Mouse (Mus musculus): ENCODE measurements at regions not wholly inside any gene's neighbourhood (a gene's known extent, or its start where the extent isn't known, plus 50 kb on each side); places are given as distances from the start of the nearest gene placed in this dataset.

DNA sequence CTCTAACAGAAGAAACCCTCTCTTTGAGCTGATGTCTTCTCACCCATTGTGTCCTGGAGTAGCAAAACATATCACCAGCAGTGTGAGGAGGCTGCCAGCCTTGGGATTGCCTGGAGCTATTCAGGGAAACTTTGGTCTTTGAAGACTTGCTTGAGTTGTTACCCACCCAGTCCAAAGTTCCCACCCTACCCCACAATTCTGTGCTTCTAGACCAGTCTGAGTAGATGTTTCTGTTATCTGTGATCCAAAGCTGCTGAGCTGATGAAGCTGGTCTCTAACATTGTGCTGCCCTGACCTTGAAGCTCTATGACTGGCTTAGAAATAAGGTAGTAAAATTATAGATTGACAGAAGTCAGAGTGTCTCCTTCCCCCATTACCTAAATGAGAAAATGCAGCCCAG, 443.8 kb upstream of the Kdm8 start:
- DNase-seq (ENCODE audit: low read depth in 2 of 2, low spot score in 2 of 2), result no peak

DNA sequence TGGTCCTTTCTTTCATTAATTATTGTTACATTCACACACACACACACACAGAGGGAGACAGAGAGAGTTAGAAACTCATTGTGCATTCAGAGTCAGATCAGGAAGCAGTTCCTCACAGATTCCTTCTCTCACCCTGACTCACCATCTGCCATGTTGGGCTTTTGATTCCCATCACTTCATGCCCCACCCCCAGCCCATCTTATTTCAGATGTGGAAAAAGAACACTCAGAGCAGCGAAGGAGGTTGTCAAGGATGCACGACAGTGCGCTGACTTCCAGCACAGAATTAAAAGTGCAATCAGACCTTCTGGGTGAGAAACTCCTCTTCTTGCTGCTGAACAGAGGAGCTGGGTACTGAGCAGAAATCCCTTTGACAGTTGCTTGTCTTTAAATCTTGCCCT, 438.8 kb upstream of the Kdm8 start:
- no peak for DNase-seq (ENCODE audit: low read depth in 2 of 2, low spot score in 2 of 2)

DNA sequence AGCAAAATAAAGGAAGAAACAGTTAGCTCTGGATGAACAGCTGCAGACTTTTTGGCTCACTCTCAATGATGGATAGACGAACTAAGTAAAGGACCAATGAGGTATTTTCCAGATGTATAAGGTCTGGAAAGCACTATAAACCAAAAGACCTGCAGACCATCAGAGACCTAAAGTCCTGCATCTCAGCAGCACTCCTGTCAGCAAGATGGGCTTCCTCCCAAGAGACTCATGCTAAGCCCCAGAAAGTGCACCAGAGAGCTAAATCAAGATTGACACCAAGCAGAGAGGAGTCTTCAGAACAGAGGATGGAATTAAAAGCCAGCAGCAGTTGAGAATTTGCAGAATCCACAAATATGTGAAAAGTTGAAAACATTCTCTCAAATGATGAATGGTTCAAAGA, 425.2 kb upstream of the Kdm8 start:
- no peak for DNase-seq (ENCODE audit: low read depth in 2 of 2, low spot score in 2 of 2)

DNA sequence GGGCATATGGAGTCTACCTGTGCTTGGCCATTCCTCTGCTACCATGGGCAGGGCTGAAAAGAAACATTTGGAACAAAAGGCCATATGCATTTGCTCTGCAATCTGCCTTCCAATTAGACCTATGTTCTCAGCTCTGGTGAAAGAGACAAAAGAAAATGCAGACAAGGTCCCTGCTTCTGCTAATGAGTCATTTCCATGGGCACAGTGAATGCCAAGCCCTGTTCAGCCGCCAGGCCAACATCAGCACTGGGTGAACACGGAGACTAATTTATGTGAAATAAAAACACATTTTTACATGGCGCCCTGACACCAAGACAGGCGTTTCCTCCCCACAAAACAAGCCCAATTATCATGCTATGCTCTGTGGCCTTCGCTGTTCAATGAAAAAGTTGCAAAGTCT, 419.5 kb upstream of the Kdm8 start:
- no peak for DNase-seq (ENCODE audit: low read depth in 2 of 2, low spot score in 2 of 2)

DNA sequence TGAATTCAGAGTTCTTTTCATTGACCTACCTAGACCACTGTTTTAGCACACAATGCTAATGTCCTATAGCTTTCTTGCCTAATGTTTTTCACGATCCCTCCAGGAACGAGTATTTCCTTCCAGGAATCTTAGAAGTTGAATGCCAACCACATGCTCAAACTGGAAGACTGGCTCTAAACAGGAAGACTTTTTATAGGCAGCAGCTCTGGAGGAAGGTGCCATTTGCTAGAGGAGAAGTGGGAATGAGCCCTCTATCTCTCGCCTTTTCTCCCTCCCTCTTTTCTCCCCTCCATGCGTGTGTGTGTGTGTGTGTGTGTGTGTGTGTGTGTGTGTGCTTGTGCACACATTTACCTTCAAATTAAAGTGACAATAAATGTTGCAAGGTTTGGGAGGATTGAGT, 410.7 kb upstream of the Kdm8 start:
- no peak for DNase-seq (ENCODE audit: low read depth in 2 of 2, low spot score in 2 of 2)

DNA sequence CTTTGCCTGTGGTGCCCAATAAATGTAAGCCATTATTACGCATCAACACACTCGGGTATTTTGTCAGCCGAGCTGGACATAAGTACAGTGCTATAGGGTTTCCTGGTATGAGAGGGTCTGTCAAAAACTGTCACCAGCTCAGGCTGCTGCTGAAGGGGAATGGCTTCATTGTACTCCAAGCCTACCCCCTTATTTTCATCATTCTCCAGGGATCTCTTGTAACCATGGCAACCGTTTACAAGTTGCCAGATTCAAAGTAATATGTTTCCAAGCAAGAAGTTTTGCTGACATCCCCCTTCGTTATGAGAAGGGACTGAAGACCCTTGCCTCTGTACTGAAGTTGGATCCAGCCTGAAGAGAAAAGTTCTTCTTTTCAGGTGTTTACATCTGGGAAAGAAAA, 410.3 kb upstream of the Kdm8 start:
- DNase-seq (ENCODE audit: low read depth in 2 of 2, low spot score in 2 of 2), result no peak

DNA sequence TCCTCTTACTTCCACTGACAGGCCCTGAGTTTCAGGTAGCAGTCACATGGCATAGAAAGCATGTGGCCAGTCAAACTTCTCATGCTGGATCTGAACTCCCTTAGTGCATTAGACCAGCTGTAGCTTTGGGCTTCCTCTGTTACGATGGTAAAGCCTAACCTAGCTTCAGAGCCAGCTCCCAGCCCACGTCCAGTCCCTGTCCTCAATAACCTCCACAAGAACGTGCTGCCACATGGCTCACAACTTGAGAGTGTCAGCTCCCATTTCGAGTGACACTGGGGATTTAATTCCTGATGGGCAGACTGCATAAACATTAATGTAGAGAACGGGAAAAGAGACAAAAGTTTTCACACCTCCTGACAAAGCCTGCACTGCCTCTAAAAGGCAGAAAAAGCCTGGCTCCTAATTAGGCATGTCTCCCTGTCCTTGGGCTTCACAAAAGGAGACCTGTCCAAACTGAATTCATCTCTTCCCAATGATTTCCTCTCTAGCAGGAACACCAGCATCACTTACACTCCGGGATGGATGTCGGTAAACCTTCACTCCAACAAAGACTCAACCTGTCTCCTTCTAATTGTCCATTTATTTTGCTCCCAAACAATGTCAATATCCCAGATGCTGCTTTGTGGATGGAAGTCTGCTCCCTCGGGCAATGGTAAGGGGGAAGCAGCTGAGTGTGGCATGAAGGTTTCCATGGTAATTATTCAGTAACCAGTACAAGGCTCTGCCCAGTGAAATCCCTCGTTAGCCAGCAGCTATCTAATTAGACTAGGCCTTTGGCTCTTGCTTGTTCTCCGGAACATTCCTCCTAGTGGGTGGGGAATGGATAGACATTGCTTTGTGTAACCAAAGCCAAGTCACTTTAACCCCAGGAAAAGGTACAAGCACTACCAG, 408.1 kb upstream of the Kdm8 start:
- no peak for DNase-seq (ENCODE audit: low read depth in 2 of 2, low spot score in 2 of 2)

DNA sequence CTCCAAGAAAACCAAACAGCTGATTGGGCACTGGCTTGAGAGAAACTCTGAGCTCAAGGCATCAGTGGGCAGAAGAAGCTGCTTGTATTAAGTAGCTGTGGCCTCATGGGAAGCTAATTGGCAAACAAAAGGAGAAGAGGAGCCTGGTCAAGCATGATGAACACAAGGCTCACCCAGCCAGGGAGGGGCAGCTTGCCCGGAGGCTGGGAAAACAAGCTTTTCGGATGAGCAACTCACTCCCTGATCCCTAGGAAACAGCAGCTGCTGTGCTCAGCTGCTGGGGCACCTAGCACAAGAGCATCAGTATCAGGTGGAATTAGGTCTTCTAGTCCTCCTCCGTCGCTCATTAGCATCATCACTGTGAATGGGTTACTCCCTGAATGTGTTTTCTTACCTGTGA, 405.6 kb upstream of the Kdm8 start:
- no peak for DNase-seq (ENCODE audit: low read depth in 2 of 2, low spot score in 2 of 2)

DNA sequence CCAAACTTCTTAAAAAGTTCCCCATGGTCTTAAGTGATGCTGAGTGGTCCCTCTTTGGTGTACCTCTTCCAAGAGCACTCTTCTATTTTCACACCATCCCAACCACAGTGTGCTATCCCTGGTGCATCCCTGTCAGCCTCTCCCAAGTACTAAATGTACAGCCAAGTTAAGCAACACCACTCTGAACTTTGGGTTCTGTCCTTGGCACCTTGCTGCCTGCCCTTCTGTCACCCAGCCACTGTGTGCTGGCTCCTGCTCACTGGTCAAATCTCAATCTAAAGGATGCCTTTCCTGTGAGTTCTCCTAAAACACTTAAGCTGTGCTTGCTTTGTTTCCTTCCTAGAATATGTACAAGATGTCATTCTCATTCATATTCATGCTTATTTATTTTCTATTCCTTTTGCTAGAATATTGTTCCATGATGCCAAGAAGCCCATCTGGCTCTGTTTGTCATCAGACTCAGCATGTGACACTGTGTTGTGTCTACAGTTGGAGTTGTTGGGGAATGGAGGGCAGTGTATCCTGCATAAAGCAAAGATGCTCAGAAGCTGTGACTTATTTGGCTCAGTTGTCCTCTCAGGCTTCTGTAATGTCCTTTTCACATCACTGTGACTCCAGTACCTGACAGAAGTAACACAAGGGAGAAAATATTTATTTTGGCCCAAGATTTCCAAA, 388.4 kb upstream of the Kdm8 start:
- no peak for DNase-seq (ENCODE audit: low read depth in 2 of 2, low spot score in 2 of 2)

DNA sequence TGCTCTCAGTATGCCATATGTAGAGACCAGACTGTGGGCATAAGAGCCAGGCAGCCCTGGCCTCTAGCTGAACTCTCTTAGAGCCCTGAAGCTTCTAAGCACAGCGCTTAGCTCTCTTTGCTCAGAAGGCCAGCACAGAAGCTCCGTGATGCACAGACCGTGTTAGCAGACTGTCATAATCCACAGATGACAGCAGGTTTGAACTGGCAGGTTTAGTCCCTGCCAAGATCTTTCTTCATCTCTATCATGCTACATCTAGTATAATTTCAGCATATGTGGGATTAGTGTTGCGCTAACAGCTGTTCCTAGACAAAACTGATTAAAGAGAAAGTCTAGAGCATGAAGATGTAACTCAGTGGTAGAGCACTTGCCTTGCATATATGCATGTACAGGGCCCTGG, 342.0 kb upstream of the Kdm8 start:
- no peak for DNase-seq (ENCODE audit: low read depth in 2 of 2, low spot score in 2 of 2)

DNA sequence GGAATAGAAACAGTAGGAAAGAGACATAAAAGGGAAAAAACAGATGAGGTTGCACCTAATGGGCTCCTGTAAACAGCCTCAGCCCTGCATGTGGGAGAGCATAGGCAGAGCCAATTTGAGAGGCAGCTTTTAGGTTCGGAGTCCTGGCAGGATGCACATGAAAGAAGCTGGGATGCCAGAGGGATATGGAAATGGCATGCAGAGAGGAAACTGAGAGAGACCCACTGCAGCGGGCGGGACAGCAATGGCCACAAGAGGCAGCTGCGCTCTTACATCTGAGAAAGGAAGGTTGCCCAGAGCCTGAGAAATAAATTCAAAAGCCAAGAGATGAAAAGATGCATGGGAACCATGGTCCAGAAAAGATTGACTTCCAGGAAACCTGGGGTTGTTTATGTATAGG, 340.5 kb upstream of the Kdm8 start:
- no peak for DNase-seq (ENCODE audit: low read depth in 2 of 2, low spot score in 2 of 2)

DNA sequence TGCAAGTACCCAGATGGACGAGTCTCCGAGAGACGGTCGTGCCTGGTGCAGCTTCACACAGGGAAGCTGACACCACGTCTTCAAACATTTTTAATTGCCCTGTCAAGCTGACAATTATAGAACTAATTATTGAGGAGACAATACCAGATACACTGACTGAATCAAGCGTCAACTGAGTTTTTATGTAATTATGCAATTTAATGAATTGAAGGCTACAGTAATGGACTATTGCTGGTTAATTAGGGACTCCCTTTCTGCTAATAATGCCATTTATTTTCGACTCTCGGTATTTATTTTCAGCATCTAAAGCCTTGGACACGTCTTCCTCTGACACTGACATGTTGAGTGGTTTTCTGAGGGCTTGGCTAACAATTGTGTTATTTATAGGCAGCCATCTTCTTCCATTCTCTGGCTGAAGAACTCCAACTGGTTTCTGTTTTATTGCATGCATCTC, 331.6 kb upstream of the Kdm8 start:
- no peak for DNase-seq (ENCODE audit: low read depth in 2 of 2, low spot score in 2 of 2)

DNA sequence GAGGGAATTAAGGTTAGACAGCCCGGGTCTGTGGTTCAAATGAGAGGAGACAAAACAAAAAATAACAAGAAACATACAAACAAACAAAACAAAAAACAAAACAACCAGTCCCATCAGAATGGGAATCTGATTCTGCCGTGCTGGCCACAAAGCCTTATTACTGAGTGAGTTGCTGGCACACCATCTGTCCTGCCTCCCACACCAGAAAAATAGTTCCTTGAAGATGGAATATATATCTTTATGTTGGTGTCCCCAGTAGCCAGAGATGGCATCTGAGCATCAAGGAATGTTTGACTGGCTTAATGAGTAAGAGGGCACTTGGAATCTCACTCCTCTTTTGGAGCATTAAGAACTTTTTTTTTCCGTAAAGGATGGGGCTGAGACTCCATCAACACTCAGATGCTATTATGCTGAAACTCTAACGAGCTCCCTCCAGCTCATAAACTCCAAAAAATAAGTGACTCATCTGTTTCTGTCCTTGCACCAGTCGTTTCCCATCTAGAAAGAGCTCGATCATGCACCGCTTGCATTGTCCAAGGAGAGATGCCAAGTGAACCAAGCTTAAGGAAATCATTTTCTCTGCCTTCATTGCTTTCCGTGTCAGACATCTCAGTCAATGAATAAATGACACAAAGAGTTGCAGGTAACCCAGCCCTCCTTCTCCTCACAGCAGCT, 329.0 kb upstream of the Kdm8 start:
- DNase-seq (ENCODE audit: low read depth in 2 of 2, low spot score in 2 of 2), result no peak

DNA sequence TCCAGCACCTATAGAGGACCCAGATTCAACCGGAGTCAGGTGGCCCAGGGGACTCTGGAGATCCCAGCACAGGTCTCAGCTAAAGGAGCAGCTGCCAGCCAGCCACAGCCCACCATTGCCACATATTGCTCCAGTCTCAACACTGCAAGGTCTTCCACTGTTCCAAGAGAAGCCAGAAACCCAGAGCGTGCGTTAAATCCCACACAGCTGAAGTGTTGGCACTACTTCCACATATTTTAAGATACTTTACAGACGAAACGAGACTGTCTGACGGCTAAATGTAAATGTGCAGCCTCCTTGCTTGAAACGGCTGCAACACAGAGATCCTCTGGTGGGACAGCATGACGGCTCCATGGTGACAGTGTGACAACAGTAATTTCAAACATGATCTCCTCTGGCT, 327.3 kb upstream of the Kdm8 start:
- DNase-seq (ENCODE audit: low read depth in 2 of 2, low spot score in 2 of 2), result no peak

DNA sequence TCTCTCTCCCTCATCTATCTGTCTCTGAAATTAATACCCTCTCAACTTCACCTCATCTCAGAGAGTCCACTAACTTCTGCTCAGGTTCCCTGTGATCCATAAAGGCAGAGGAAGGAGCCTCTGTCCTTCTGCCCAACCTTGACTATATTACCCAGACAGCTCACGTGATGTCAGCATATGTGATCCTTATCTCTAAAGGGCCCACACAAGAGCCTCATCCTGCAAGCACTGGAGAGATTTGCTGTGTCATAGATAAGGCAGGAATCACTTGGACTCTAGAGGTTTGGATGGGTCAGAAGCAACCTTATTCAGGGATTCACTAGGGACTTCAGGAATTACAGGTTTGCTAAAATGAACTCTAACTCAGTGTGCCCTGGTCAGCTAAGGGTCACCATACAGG, 315.3 kb upstream of the Kdm8 start:
- no peak for DNase-seq (ENCODE audit: low read depth in 2 of 2, low spot score in 2 of 2)

DNA sequence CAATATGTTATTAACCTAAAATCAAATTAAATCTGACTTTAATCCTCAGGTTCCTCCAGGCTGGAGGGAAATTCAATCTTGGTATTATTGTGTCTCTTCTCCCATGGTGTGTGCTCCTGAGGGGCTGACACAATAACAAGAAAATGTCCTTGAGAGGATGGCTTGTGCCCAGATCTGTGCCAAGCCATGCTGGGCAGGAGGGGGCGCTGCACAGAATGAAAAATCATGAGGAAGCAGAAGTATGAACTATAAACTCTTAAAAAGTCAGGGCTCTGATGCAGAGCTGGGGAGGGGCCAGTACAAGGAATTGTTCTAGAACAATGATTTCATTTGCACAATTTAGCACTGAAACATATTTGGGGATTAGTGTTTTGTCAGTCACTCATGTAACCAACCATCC, 312.5 kb upstream of the Kdm8 start:
- no peak for DNase-seq (ENCODE audit: low read depth in 2 of 2, low spot score in 2 of 2)

DNA sequence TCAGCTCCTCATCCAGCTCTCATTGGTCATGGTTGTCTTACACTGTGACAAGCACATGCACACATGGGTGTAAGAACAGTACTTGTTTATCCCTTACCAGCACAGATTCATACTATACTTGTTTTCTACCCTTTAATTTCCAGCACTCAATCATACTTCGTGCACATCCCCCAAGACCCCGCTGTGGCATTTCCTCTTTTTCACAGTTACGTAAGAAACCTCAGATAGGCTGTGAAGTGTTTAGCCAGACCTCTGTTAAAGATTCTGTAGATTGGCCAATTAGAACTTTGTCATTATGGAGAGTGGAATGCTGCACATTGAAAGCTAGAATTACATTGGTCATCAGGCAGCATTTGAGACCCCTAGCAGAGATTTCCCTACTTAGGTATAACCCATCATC, 305.9 kb upstream of the Kdm8 start:
- DNase-seq (ENCODE audit: low read depth in 2 of 2, low spot score in 2 of 2), result no peak

DNA sequence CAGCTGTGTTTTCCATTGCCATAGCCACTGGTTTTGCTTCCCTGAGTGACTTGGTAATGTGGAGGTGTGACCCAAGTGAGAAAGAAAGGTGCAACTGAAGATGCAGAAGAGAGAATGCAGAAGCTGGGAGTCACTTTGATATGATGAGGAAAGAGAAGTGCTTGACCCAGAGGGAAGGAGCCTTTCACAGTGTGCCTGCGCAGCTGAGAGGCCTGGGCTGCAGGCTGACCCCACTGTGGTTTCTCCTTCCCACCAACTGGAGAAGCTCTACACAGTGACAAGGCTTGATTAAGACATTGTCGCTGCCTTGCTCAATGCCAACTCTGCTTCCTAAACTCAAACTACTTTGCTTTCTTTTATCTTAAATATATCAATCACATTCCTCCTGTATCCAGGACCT, 305.3 kb upstream of the Kdm8 start:
- DNase-seq (ENCODE audit: low read depth in 2 of 2, low spot score in 2 of 2), result no peak

DNA sequence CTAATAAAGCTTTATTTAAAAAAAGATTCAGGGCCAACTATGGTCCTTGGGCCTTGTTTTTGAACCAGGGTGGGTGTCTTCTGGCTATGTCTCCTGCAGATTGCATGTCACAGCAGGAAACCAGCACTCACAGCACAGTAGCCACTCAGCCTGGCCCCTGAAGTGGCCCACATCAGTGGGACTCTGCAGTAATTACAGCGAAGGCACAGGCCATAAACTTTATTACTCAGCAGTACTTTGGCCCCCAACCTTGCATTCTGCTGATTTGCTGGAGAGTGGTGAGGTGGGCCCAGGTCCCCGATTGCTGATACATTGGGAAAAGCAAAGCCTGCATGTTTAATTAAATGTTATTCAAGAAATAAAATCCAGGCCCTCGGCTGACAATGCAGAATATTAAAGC, 303.6 kb upstream of the Kdm8 start:
- DNase-seq (ENCODE audit: low read depth in 2 of 2, low spot score in 2 of 2), result no peak

DNA sequence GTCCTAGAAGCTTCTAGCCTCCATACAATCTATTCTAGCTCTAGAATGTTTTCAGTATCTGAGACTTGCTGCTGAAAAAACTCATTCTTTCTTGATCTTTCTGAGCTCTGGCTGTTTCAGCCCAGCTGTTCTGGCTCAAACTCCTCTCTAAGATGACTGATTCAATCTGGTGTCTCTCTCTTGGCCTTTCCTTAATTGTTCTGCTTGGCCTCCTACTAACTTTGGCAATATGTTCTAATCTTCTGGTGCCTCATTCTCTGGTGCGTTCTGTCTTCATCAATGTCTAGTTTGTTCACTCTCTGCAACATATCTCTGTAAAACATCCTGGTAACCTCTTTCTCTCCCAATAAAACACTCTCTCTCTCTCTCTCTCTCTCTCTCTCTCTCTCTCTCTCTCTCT, 302.6 kb upstream of the Kdm8 start:
- DNase-seq (ENCODE audit: low read depth in 2 of 2, low spot score in 2 of 2), result no peak

DNA sequence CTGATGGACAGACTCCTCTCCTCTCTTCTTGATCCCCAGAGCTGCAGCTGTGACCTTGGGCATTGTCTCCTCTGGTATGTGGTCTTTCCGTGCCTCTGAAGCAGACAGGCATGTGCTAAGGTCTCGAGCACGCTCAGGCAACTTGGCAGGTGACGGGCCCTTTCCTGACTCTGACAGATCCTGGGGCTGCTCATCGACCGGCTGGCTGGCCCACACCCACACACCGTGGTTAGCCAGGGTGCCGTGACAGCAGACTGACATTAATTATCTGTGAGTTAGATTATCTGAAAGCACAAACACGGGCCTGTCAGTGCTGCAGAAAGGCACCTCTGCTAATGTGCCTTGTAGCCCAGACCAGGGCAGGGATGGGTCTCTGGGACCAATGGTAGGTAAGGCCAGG, 298.5 kb upstream of the Kdm8 start:
- no peak for DNase-seq (ENCODE audit: low read depth in 2 of 2, low spot score in 2 of 2)

DNA sequence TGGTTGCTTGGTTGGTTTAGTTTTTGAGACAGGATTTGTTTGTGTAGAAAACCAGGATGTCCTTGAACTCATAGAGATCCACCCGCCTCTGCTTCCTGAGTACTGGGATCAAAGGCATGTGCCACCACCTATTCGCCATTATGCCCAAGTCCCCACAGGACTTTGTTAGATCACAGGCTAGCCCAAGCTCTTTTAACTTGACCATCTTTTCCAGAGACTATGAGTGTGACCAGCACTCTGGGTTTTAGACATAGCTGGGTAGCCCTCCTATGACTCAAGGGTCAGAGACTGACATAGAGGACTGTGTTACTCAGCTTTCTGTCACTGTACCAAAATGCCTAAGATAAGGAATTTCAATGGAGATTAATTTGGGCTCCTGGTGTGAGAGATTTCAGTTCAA, 295.3 kb upstream of the Kdm8 start:
- no peak for DNase-seq (ENCODE audit: low read depth in 2 of 2, low spot score in 2 of 2)
